Comparison of ENCODE assay signal across 22 mouse cellular contexts in the genomic region with DNA sequence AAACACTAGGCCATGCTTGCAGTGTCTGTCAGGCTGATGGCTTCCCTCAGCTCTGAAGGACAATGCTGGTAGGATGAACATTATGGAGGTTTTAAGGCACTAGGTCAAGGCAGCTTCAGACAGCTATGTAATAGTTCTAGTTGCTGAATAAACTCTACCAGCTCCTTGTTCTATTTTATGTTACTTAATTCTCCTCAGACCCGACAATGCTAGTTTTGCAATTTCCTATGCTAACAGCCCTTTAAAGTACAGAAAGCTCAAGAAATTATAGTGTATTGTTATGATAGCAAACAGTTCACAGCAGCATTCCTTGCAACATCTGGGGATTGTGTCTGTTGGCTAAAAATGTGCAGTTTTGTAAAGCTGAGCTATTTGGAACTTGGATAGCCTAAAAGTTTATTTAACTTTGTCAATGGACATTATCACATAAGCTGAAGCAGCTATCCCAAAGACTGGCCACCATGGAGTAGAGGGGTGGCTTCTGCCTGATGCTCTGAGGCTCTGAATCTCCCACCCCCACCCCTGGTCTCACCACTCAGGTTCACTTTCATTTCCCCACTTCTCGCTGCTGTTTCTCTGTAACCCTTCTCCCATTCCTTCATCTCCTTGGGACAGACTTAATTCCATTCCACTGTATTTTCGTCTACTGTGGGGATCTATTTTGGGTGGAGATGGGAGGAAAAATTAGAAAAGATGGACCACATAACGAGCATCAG. TPM values are rescaled to one million over a fixed set of nuclear protein-coding genes. Genes with fewer than 3 reads are reported as not detected.
DNase-seq lines count a peak whose midpoint lies in the region; ATAC-seq lines count a peak whose summit lies in the region.
"Had no signal": no experiment of that assay in that cellular context is flagged by ENCODE, and none has a peak within 500 bp of the region (broad histone marks: within the 10 kb centered on the region; RNA-seq: fewer than 3 reads in every experiment).

No protein-coding gene starts in this region.

- no peak overlapping the region for H3K4me3 ChIP-seq in midbrain, embryonic 10.5 days
- no peak overlapping the region for H3K4me3 ChIP-seq in midbrain, embryonic 15.5 days
- H3K4me3 ChIP-seq in forebrain, embryonic 13.5 days: no peak overlapping the region
- H3K4me3 ChIP-seq: forebrain, embryonic 12.5 days; gastrocnemius, adult 2 months; heart, embryonic 10.5 days; hindbrain, embryonic 12.5 days had no signal

- H3K27me3 ChIP-seq in midbrain, embryonic 10.5 days (ENCODE audit: low read depth, poor library complexity, severe bottlenecking): 0 out of 2 replicates have a peak, but pooled peaks cover under 1% of the 10 kb centered on the region
- H3K27me3 ChIP-seq in midbrain, embryonic 15.5 days (replicated peaks): no peaks in the 10 kb centered on the region
- H3K27me3 ChIP-seq in forebrain, embryonic 13.5 days: no peaks in the 10 kb centered on the region
- H3K27me3 ChIP-seq: forebrain, embryonic 12.5 days; hindbrain, embryonic 12.5 days had no signal

- H3K4me1 ChIP-seq in midbrain, embryonic 10.5 days: peaks cover 14% of the 10 kb centered on the region
- no peaks in the 10 kb centered on the region; the same call in 1 of the 2 replicates for H3K4me1 ChIP-seq in midbrain, embryonic 15.5 days
- no peaks in the 10 kb centered on the region; the same call in 1 of the 2 replicates for H3K4me1 ChIP-seq in forebrain, embryonic 13.5 days
- H3K4me1 ChIP-seq: hindbrain, embryonic 12.5 days had no signal

- H3K9me3 ChIP-seq in midbrain, embryonic 10.5 days (replicated peaks): no peaks in the 10 kb centered on the region
- H3K9me3 ChIP-seq in midbrain, embryonic 15.5 days: no peaks in the 10 kb centered on the region
- no peaks in the 10 kb centered on the region for H3K9me3 ChIP-seq in forebrain, embryonic 13.5 days (replicated peaks)
- H3K9me3 ChIP-seq: hindbrain, embryonic 12.5 days had no signal

- H3K4me2 ChIP-seq in midbrain, embryonic 15.5 days: no peak overlapping the region
- no peak overlapping the region for H3K4me2 ChIP-seq in forebrain, embryonic 13.5 days
- H3K4me2 ChIP-seq: forebrain, embryonic 12.5 days; hindbrain, embryonic 12.5 days had no signal

- no peak overlapping the region for H3K9ac ChIP-seq in midbrain, embryonic 15.5 days
- no peak overlapping the region for H3K9ac ChIP-seq in forebrain, embryonic 13.5 days
- H3K9ac ChIP-seq: forebrain, embryonic 12.5 days; hindbrain, embryonic 12.5 days had no signal

- no peak for ATAC-seq in midbrain, embryonic 15.5 days (replicated peaks)
- ATAC-seq in granulocyte monocyte progenitor cell, adult 5-6 weeks (replicated peaks; ENCODE audit: poor library complexity, severe bottlenecking): peak; percentile 75
- ATAC-seq in forebrain, embryonic 13.5 days: no peak
- ATAC-seq: CD4-positive, CD25-positive, alpha-beta regulatory T cell, adult 4 months; hindbrain, embryonic 16.5 days; inflammation-experienced regulatory T-cells, adult 6 months had no signal

- 0 out of 2 replicates have a peak overlapping the region, but pooled peaks have one; percentile 20 for H3K27ac ChIP-seq in midbrain, embryonic 10.5 days (replicated peaks)
- no peak overlapping the region for H3K27ac ChIP-seq in midbrain, embryonic 15.5 days
- H3K27ac ChIP-seq in forebrain, embryonic 13.5 days: no peak overlapping the region
- H3K27ac ChIP-seq: forebrain, embryonic 12.5 days; gastrocnemius, adult 2 months; heart, embryonic 10.5 days; hindbrain, embryonic 12.5 days had no signal

- WGBS in midbrain, embryonic 10.5 days: 70% methylated on average over 4 of the region's 4 CpGs
- 71% methylated on average over 4 of the region's 4 CpGs for WGBS in midbrain, embryonic 15.5 days
- WGBS in forebrain, embryonic 13.5 days: 51% methylated on average over 4 of the region's 4 CpGs

- intact Hi-C loops in left cerebral cortex, postnatal 10 days (cut with DNase I): no loop called here

- no peaks in the 10 kb centered on the region for H3K36me3 ChIP-seq in midbrain, embryonic 10.5 days
- no peaks in the 10 kb centered on the region for H3K36me3 ChIP-seq in midbrain, embryonic 15.5 days (replicated peaks)
- no peaks in the 10 kb centered on the region for H3K36me3 ChIP-seq in forebrain, embryonic 13.5 days (ENCODE audit: poor library complexity, severe bottlenecking)
- H3K36me3 ChIP-seq: forebrain, embryonic 12.5 days; heart, embryonic 10.5 days; hindbrain, embryonic 12.5 days had no signal

- DNase-seq in midbrain, embryonic 10.5 days (ENCODE audit: low spot score): no peak
- peak; percentile 49 for DNase-seq in adipocyte (ENCODE audit: low spot score)
- no peak for DNase-seq in left cerebral cortex, postnatal 10 days (ENCODE audit: extremely low spot score in 1 of 2, low spot score in 2 of 2)
- DNase-seq: adrenal gland, postnatal 14 days; cerebellum, adult 18-20 months; cerebellum, adult 9-11 months; cerebellum, postnatal 36 days; gastrocnemius, adult 2 months; gastrocnemius, postnatal 25 days; heart, adult 11 months; heart, postnatal 10 days; heart, postnatal 4 days had no signal

RNA-seq across cellular contexts. Expression of a gene that starts 5.9 kb away (rescaled TPM):
- 2.0 and 2.3 TPM in 2 replicates for polyA plus RNA-seq in midbrain, embryonic 10.5 days (2016; fragmentation: Nextera tagmentation; extraction: Ambion mirVana)
- 1.9 and 2.4 TPM in 2 replicates for polyA plus RNA-seq in midbrain, embryonic 15.5 days (2015; fragmentation: Nextera tagmentation; extraction: Ambion mirVana)
- 37.5 and 40.3 TPM in 2 replicates for total RNA-seq in granulocyte monocyte progenitor cell, adult 5-6 weeks (2014; fragmentation: Nextera tagmentation)
- 85.1 and 89.7 TPM in 2 replicates for total RNA-seq in granulocyte monocyte progenitor cell, adult 5-6 weeks (2017)
- polyA plus RNA-seq in forebrain, embryonic 13.5 days (2015; fragmentation: Nextera tagmentation; extraction: Ambion mirVana): 0.89 and 1.3 TPM in 2 replicates
- total RNA-seq in left cerebral cortex, postnatal 10 days (2021): 1 to 10 TPM; 2.0 to 2.1 TPM

RNA-seq across cellular contexts. Expression of a gene that starts 58.0 kb away (rescaled TPM):
- polyA plus RNA-seq in midbrain, embryonic 10.5 days (2016; fragmentation: Nextera tagmentation; extraction: Ambion mirVana): 0.12 TPM in 1 of 2 replicates, not detected in the other
- polyA plus RNA-seq in midbrain, embryonic 15.5 days (2015; fragmentation: Nextera tagmentation; extraction: Ambion mirVana): 0.88 and 1.1 TPM in 2 replicates
- total RNA-seq in granulocyte monocyte progenitor cell, adult 5-6 weeks (2014; fragmentation: Nextera tagmentation): not detected in 2 replicates
- total RNA-seq in granulocyte monocyte progenitor cell, adult 5-6 weeks (2017): 0.43 and 5.2 TPM in 2 replicates
- 0.50 and 1.00 TPM in 2 replicates for polyA plus RNA-seq in forebrain, embryonic 13.5 days (2015; fragmentation: Nextera tagmentation; extraction: Ambion mirVana)
- total RNA-seq in left cerebral cortex, postnatal 10 days (2021): under 1 TPM; 0.16 to 0.28 TPM
- total RNA-seq: adrenal gland, adult 18-20 months had no signal

RNA-seq across cellular contexts. Expression of a gene that starts 58.3 kb away (rescaled TPM):
- polyA plus RNA-seq in midbrain, embryonic 10.5 days (2016; fragmentation: Nextera tagmentation; extraction: Ambion mirVana): 4.9 and 5.8 TPM in 2 replicates
- polyA plus RNA-seq in midbrain, embryonic 15.5 days (2015; fragmentation: Nextera tagmentation; extraction: Ambion mirVana): 7.9 and 8.4 TPM in 2 replicates
- total RNA-seq in granulocyte monocyte progenitor cell, adult 5-6 weeks (2014; fragmentation: Nextera tagmentation): 6.7 and 10.9 TPM in 2 replicates
- total RNA-seq in granulocyte monocyte progenitor cell, adult 5-6 weeks (2017): 7.4 and 13.1 TPM in 2 replicates
- 3.8 and 4.4 TPM in 2 replicates for polyA plus RNA-seq in forebrain, embryonic 13.5 days (2015; fragmentation: Nextera tagmentation; extraction: Ambion mirVana)
- 10 to 100 TPM; 11.6 to 12.5 TPM for total RNA-seq in left cerebral cortex, postnatal 10 days (2021)
